Mouse (Mus musculus) CH12F3 (cell line): ENCODE data around the gene Jakmip3.

ENCODE experiments used
- in situ Hi-C: fragments of 300-500 bp; cut with MboI; formaldehyde crosslinking; loops from 2 replicates; pipeline ENCODE4 v1.14.3; 2020; ENCODE audit warnings: low sequenced_read_pairs

Jakmip3 gene

DNA sequence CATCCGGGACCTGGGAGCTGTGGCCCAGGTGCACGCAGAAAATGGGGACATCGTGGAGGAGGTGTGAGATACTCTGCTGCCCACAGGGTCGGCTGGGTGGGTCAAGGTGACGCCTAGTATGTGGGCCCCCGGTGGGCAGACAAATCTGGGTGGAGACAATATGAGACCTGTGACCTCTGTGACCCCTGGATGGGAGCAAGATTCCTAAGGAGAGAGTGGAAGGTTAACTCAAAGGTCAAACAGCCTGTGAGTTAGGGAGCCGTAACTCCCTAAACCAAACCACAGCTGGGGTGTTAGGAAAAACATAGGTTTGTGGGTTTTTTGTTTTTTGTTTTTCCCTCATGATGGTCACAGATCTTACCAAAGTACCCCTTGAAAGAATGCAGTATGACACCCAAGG is 153.3 kb downstream of the Jakmip3 start:
- in situ Hi-C loops: no loop called here

DNA sequence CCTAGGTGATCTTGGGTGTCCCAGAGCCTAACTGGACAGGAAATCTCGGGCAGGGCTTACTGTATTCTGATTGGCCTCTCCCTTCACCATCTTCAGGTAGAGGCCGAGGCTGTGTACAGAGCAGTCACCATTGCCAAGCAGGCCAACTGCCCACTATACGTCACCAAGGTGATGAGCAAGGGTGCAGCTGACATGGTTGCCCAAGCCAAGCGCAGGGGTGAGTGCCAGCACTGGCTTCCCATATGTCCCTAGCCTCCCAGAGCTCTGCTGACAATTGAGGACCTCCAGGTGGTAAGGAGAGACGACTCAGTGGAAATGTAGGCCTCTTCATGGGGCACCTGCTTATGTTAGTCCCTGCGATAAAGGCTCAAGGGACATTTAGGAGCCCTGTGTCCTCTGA is 154.2 kb downstream of the Jakmip3 start:
- in situ Hi-C loops: no loop called here

DNA sequence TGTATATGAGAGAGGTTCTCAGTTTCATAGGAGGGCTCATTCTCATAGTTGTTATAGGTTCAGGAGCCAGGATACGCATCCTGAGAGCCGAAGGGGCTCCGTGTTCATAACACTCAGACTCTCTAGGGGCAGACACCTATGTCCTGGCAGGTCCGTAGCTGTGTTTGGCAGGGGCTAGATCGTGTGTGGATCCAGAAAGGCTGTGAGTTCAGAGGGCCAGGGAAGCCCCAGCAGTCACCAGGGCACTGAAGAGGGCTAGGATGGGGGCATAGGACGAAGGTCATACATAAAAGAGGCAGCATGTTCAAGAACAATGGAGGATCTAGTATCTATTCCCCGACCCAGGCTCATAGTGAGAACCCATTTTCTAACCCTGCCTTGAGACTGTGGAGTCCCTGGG is 154.8 kb downstream of the Jakmip3 start:
- in situ Hi-C loops: no loop called here

DNA sequence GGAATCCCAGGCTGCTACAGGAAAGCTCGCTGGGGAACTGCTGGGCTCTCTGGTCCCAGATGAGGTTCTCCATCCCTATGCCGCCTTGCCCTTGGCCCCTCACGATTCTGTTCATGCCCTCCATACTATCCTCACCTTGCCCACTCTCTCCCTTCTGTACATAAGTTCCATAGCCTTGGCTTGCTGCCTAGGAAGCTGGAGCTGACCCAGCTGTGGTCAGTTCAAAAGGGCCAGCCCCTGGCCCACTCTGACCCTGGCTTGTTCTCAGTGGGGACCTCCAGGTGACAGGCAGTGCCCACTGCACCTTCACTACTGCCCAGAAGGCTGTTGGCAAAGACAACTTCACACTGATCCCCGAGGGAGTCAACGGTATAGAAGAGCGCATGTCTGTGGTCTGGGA is 155.9 kb downstream of the Jakmip3 start:
- in situ Hi-C loops: no loop called here

DNA sequence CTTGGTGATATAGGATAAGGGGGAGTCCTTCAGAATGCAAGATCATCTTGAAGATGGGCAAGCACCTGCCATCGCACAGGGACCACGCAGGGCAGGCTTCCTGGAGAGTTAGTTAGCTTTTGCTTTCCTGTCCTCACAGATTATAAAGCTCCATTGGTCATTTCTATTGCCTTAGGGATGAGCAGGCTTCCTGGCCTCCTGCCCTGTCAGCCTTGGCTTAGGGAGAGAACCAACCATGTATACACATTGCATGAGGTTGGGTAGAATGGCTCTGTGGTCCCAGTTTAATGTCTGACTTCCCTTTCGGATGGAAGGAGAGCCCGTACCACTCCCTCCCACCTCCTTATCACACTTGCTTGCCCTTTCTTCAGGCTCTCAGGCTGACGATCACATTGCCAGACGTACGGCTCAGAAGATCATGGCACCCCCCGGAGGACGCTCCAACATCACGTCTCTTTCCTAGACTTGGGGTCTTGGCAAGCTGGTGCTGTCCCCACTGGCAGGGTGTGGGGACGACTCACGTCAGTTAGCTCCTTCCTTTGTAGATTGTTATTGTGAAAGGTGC is 160.1 kb downstream of the Jakmip3 start:
- in situ Hi-C loops: no loop called here

DNA sequence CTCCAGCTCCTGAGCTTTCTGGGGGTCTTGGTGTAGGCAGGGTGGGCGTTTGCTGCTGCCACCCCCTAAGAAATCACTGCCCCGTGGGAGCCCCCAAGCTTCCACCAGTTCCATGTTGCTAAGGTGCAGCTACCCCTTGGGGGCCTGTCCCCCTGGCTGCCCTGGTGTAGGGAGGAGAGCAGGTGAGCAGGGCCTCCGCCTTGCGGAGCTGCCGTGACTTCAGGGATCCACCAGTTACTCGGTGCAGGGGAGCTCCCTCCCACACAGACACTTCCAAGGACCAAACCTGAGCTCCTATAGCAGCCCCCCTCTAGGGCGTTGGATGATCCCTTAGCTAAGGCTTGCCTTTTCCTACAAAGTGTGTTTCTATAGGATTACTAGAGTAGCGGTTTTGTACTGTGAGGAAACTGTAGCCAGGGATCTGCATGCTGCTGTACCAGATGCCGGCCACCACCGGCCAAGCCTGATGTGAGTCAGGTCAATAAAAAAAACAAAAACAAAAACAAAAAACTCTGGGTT is 160.8 kb downstream of the Jakmip3 start:
- in situ Hi-C loops: no loop called here

DNA sequence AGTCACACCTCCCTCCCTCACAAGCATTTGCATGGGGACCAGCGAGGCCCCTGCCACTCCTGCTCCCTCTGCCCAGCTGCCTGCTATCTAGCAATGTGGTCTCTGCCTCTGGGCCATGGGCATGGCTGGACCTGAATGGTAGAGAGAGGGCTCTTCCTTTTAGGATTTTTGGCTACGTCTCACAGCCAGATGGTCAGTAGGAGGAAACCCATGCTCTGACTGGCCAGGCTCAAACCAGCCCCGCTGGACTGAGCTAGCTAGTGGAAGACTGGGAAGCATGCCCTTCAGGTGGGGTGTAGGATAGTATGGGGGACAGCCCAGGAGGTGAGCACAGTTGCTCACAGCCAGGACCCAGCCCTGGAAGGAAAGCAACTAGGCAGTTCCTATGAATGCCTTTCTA is 161.3 kb downstream of the Jakmip3 start:
- in situ Hi-C loops: no loop called here

DNA sequence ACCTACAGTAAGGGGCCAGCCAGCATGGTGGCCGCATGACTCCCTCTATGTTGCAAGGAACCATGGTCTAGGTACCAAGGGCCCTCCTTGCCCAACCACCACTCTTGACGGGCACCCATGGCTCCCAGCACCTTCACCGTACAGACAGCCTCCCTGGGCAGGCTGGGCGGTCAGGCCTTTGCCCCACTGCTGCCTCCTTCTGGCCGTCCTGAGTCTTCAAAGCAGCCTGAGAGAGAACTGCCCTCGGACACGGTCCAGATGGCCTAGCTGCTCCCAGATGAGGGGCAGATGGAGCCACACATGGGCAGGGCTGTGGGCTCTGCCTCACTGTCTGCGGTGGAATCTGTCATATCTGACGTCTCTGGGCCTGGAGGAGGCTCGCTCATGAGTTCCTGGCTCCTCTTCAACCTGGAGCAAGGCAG is 163.4 kb downstream of the Jakmip3 start:
- in situ Hi-C loops: no loop called here

DNA sequence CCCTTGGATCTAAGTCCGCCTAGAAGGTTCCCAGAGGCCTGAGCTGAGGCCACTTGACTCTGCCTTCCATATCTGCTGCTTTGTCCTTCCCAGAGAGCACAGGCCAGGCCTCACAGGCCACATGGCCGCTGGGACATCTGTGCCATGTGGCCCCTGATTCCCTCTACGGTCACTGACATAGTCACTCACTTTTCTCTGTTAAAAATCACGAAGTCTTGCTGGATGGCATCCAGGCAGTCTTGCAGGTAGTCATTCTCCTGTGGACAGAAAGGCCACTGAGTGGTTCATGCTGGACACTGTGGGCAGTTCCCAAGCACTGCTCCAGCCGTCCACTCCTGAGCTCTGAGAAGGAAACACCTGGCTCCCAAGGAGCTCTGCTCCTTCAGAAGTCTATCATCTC is 164.5 kb downstream of the Jakmip3 start:
- in situ Hi-C loops: no loop called here

DNA sequence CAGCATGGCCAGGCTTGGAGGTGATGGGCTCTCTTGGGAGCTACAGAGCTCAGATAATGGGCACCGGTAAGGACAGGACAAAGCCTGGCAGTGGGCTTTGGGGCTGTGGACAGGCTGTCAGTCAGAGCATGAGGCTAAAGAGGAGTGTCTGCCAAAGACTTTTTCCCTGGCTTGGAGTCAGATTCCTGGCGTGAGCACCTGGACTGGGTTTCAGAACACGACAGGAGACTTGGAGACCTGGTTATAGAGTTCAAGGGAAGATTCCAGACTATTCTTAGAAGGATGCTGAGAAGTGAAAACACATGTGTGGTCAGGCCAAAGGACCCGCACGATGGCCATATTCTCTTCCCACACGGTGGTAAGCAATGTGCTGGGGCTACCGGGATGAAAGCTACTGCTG is 165.2 kb downstream of the Jakmip3 start:
- in situ Hi-C loops: no loop called here

DNA sequence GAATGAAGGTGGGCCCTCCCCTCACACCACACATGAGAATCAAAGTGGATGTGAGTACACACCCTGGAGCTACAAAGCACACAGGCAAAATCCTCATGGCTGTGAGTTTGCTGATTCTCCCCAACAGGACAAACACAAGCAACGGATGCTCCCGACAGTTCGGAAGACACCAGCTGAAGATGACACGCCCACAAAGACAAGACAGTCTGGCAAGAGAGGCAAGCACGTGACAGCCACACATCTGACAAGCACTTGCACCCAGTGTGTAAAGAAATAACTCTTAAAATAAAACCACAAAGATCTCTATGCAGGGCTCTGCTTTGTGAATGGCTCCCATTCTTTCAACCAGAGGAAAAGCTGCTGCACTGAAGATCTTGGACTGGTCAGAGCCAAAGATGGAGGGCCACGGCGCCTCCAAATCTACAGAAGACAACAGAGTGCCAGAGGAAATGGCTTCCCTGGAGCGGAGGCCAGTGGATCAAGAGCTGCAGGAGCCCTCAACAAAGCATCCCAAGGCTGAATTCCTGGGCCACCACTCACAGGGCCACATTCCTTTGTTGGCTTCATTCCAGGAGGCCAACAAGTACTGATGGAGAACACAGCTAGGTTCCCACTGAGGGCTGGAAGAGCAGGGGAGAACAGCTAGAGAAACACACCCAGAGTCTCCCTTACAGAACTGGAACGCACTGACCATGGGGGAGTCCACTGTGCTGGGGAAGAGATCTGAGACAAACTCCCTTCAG is 167.5 kb downstream of the Jakmip3 start:
- in situ Hi-C loops: no loop called here

DNA sequence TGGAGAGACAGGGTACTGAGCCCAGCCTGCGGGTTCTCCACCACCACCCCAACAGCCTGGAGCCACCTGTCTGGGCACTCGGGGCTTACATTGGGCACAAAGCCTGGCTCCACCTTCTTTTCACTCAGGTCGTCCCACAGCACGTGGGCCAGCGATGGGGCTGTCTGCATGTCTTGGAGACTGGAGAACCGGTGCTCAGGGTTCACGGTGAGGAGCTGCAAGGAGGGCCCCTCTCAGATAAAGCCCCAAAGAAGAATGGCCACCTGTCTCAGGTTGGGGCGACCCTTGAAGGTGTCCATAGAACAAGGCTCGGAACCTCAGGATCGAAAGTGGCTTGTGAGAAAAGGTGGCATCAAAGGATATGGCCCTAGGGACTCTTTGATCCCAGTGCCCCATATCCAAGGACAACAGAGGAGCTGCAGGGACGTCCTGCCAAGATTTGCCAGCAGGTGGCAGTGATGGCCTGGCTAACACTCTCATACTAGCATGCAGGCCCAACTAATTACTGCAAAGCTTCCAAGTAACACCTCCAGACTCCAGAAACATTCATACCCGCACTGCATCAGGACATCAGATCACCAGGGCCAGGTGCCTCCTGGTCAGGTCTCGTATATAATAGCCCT is 178.7 kb downstream of the Jakmip3 start:
- in situ Hi-C loops: no loop called here

DNA sequence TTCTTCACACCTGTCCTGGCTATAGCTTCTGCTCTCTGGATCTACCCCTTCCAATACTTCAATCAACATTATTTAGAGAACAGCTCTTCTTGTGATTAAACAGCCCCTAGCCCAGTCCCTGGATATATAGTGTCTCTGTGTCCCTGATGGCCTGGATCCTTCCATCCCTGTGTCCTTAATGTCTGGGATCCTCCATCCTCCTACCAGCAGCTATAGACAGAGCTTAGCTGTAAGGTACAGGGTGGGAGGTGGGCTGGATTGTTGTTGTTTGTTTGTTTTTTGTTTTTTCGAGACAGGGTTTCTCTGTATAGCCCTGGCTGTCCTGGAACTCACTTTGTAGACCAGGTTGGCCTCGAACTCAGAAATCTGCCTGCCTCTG is 179.2 kb downstream of the Jakmip3 start:
- in situ Hi-C loops: no loop called here

DNA sequence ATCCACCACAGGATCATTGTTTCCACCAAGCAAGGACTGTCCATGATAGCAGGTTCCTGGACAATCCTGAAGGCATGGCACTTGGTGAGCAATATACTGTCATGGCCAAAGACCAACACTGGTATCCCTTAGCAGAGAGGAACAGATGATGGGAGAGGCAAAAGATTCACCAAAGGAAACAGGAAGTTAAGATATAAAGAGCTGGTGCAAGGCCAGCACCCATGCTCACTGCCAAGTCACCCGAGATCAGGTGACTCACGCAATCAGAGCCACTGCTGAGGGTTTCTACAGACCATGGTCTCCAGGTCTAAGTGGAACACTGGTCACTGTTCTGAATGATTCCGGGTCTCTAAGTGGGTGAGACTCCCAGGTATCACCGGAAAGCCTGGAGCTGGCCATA is 185.4 kb downstream of the Jakmip3 start:
- in situ Hi-C loops: no loop called here

DNA sequence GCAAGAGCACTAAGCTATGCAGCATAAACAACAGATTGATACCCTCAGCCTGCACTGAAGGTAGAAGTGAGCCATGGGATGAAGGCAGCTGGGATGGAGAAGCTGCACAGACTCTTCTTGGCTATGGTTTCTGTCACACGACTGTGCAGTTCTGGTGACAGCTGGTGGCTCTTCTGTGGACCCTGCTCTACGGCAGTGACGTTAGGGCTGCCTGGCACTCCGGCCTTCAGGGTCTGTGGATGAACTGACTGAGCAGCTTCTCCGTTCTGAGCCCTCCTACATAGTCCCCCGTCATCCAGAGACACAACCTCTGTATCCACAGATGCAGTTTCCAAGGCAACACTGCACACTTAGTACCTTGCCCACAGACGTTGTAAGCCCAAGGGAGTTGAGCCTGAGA is 186.0 kb downstream of the Jakmip3 start:
- in situ Hi-C loops: no loop called here

DNA sequence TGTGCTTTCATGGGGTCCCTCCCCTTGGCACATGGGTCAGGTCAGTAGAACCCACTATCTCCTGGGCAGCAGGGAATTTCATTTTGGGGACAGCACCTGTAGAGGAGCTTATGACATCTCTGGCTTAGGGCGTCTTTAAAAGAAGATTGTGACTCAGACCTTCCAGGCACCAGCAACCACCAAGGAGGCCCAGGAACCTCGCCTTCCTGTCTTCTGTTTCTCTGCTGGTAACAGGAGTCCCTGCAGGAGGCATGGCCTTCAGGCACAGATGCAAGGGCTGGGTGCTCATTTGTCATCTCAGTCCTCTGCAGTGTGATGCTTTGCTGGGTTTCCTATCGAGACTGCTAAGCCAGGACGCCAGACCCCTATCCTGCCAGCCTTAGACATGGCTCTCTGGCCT is 188.5 kb downstream of the Jakmip3 start:
- in situ Hi-C loops: no loop called here

DNA sequence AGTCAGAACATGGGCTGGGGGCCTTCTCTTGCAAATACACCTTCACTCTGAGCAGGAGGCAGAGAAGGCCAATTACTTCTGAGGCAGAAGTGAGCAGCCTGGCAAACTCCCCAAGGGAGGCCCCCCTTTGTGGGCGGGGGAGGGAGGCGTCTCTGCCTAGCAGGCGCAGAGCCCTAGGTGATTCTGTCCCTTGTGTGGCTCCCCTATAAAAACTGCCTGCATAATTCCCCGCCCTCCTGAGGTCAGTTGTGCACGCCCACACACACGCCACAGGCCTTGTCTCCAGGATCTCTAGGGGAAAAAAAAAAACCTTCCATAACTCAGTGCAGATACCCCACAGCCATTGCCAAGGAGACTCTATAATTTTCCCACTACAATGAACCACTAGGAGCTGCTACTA is 189.8 kb downstream of the Jakmip3 start:
- in situ Hi-C loops: no loop called here

DNA sequence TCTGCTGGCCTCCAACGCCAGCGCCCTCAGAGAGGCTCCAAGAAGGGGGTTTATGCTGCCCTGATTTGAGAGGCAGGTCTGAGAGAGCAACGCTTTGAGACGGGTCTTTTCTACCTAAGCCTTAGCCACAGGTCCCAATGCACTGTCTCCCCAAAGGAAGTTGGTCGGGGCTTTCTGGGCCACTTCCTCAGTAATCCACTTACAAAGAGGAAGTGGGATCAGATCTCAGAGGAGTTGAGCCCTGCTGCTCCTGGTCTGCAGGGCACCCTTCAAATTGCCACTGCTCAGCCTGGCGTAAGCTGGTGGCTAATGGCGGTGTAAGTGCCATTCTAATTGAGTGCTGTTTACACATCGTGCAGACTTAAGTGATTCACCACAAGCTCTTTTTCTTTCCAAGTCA is 191.0 kb downstream of the Jakmip3 start:
- in situ Hi-C loops: no loop called here

DNA sequence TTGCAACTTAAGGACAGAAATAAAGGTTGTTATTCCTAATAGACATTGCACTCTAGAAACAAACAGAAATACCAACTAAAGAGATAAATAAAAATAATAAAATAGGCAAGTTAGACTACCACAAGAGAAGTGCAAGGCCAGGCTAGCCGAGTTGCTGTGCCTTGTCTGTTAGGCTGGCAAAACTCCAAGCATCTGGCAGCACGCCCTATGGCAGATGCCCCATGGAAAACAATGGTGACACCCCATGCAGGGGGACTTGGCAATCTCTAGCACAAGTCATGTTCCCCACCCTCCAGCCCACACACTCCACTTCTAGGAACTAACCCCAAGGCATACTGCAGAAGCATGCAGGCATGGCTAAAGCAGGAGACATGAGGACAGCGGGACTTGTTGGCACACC is 192.9 kb downstream of the Jakmip3 start:
- in situ Hi-C loops: no loop called here
